Mouse (Mus musculus): ENCODE data around the gene Nckap5.

- TF ChIP-seq CTCF (IDR thresholded peaks at IDR 0.05 in 2 of 3, conservative IDR thresholded peaks at IDR 0.05 in 1 of 3; ENCODE audit: control insufficient read depth in 1 of 3, insufficient read depth in 1 of 3, low read depth in 2 of 3, low read length in 3 of 3, poor library complexity in 1 of 3, severe bottlenecking in 1 of 3): no peak
- no peak for TF ChIP-seq JUND (IDR thresholded peaks at IDR 0.05; ENCODE audit: low read depth, low read length)
- TF ChIP-seq ZNF384 (IDR thresholded peaks at IDR 0.05; ENCODE audit: low read depth, low read length): no peak
- TF ChIP-seq ELF1 (IDR thresholded peaks at IDR 0.05; ENCODE audit: low read depth, low read length): no peak
- TF ChIP-seq MAZ (IDR thresholded peaks at IDR 0.05; ENCODE audit: low read depth, low read length): no peak
- no peak for TF ChIP-seq GATA1 (IDR thresholded peaks at IDR 0.05; ENCODE audit: low read depth, low read length)
Observed at GRCm38 (mm10) chr1:125943305-125943704, 887.3 kb downstream of the Nckap5 start.

Data from MEL (cell line).